Mouse (Mus musculus) ES-CJ7 (cell line): Measurements from ENCODE around the gene Cep57l1.

ENCODE experiments used
- DNase-seq: peaks from one replicate; pipeline ENCODE4 v3.0.0; 2011; ENCODE audit warnings: low read depth, low spot score

Cep57l1 gene

GRCm38 (mm10) chr10:41675842-41676571 is 133.7 kb downstream of the Cep57l1 start:
- DNase-seq: no peak

- DNase-seq: no peak
Observed at GRCm38 (mm10) chr10:41675243-41675642, 134.4 kb downstream of the Cep57l1 start.

GRCm38 (mm10) chr10:41674362-41674761 is 135.3 kb downstream of the Cep57l1 start:
- no peak for DNase-seq

- DNase-seq: no peak
Observed at GRCm38 (mm10) chr10:41670196-41670595, 139.5 kb downstream of the Cep57l1 start.
